Mouse (Mus musculus) forebrain, postnatal 0 days (tissue): ENCODE results near the gene B4gat1. TPM values are rescaled to one million over a fixed set of nuclear protein-coding genes. Genes with fewer than 3 reads are reported as not detected.

Source experiments
- ATAC-seq: fragments of 200-750 bp; cut with Nextera tagmentation; 2 replicates; pipeline ENCODE4 v1.8.0; 2017; ENCODE audit warnings: mild to moderate bottlenecking, moderate library complexity
- DNase-seq: peaks from one replicate; pipeline ENCODE4 v3.0.0-alpha.2; 2015
- H3K27ac ChIP-seq: fragments of 300-500 bp; sonication (generic); 2 replicates; pipeline ENCODE4 v1.5.1; 2014; ENCODE audit warnings: low read depth, mild to moderate bottlenecking, antibody characterized with exemption, low read length, moderate library complexity, mixed read lengths
- H3K27me3 ChIP-seq: fragments of 300-500 bp; sonication (generic); 2 replicates; pipeline ENCODE4 v1.6.1; 2014; ENCODE audit warnings: mild to moderate bottlenecking, low read length, mixed read lengths; ENCODE audit not compliant: insufficient read depth
- H3K36me3 ChIP-seq: fragments of 300-500 bp; sonication (generic); 2 replicates; pipeline ENCODE4 v1.6.1; 2014; ENCODE audit warnings: mild to moderate bottlenecking, moderate library complexity; ENCODE audit not compliant: insufficient read depth
- H3K4me1 ChIP-seq: fragments of 300-500 bp; sonication (generic); 2 replicates; pipeline ENCODE4 v1.6.1; 2014; ENCODE audit warnings: antibody characterized with exemption; ENCODE audit not compliant: insufficient read depth
- H3K4me2 ChIP-seq: fragments of 300-500 bp; sonication (generic); 2 replicates; pipeline ENCODE4 v1.6.1; 2014; ENCODE audit warnings: low read depth, mild to moderate bottlenecking, moderate library complexity
- H3K4me3 ChIP-seq: fragments of 300-500 bp; sonication (generic); 2 replicates; pipeline ENCODE4 v1.5.1; 2014; ENCODE audit warnings: low read depth, low read length, mixed read lengths
- H3K9ac ChIP-seq: fragments of 300-500 bp; sonication (generic); 2 replicates; pipeline ENCODE4 v1.6.1; 2014; ENCODE audit warnings: mild to moderate bottlenecking
- H3K9me3 ChIP-seq: fragments of 300-500 bp; sonication (generic); 2 replicates; pipeline ENCODE4 v1.6.1; 2016; ENCODE audit warnings: low read length
- CTCF ChIP-seq: sonication (generic); IDR thresholded peaks from 2 replicates; pipeline ENCODE4 v1.5.1; 2016; ENCODE audit warnings: antibody characterized with exemption, control low read depth, low read depth
- WGBS: fragments of 180-500 bp; shearing (Covaris S2); extraction: QIAGEN DNeasy Blood & Tissue Kit; methylation state at CpG from one replicate; pipeline ENCODE4 v1.1.7; 2014; 5-methylcytosine and 5-hydroxymethylcytosine counted together
- polyA plus RNA-seq: library from polyadenylated mRNA; unstranded; fragments of >200 nt; fragmentation: Nextera tagmentation; extraction: Ambion mirVana; gene quantifications from 2 replicates; pipeline ENCODE4 v1.2.1, GENCODE M21; 2015
- total RNA-seq: library from RNA; depleted of rRNA; stranded (reverse); fragments of >200 nt; gene quantifications from 2 replicates; pipeline ENCODE4 v1.2.3, GENCODE M21; 2014

The B4gat1 gene
- total and polyA plus RNA-seq, 2 experiments from 2014 or later: 111 to 128 TPM

GRCm38 (mm10) chr19:5058801-5059771 lies 20.5 kb downstream of the B4gat1 start:
- H3K27ac ChIP-seq: no peak overlapping the region
- no peaks in the 10 kb centered on the region for H3K27me3 ChIP-seq
- H3K9ac ChIP-seq: 0 out of 2 replicates have a peak overlapping the region, but pooled peaks have one; percentile 6
- H3K4me3 ChIP-seq: no peak overlapping the region
- no peaks in the 10 kb centered on the region for H3K36me3 ChIP-seq
- TF ChIP-seq CTCF: no peak
- no peaks in the 10 kb centered on the region for H3K4me1 ChIP-seq
- no peak overlapping the region for H3K4me2 ChIP-seq
- no peak for DNase-seq
- peak; percentile 16; the same call in 1 of the 2 replicates for ATAC-seq
- H3K9me3 ChIP-seq: no peaks in the 10 kb centered on the region
- WGBS: 16% methylated on average over 10 of the region's 10 CpGs

GRCm38 (mm10) chr19:5060365-5061330 lies 22.0 kb downstream of the B4gat1 start:
- Histone ChIP-seq H3K9me3 (no peaks in the 10 kb centered on the region), H3K9ac (no peak overlapping the region), H3K4me3 (no peak overlapping the region), H3K27me3 (no peaks in the 10 kb centered on the region), H3K4me1 (no peaks in the 10 kb centered on the region), H3K36me3 (no peaks in the 10 kb centered on the region), H3K4me2 (no peak overlapping the region), H3K27ac (no peak overlapping the region)
- 39% methylated on average over 5 of the region's 5 CpGs for WGBS
- no peak for DNase-seq
- TF ChIP-seq CTCF: no peak
- no peak; the same call in 1 of the 2 replicates for ATAC-seq

- Histone ChIP-seq H3K4me3 (no peak overlapping the region), H3K9ac (no peak overlapping the region), H3K27ac (no peak overlapping the region), H3K4me1 (no peaks in the 10 kb centered on the region), H3K9me3 (no peaks in the 10 kb centered on the region), H3K27me3 (no peaks in the 10 kb centered on the region), H3K36me3 (no peaks in the 10 kb centered on the region), H3K4me2 (no peak overlapping the region)
- ATAC-seq (no peak), DNase-seq (no peak)
- 87% methylated on average over 5 of the region's 5 CpGs for WGBS
- no peak for TF ChIP-seq CTCF
These were observed 23.4 kb downstream of the B4gat1 start for GRCm38 (mm10) chr19:5062041-5062440.

- no peak for TF ChIP-seq CTCF
- DNase-seq (no peak), ATAC-seq (no peak)
- Histone ChIP-seq H3K9ac (no peak overlapping the region), H3K27me3 (no peaks in the 10 kb centered on the region), H3K4me2 (no peak overlapping the region), H3K36me3 (no peaks in the 10 kb centered on the region), H3K9me3 (no peaks in the 10 kb centered on the region), H3K4me1 (peaks cover 2% of the 10 kb centered on the region; the same call in 1 of the 2 replicates), H3K27ac (no peak overlapping the region), H3K4me3 (no peak overlapping the region)
- 88% methylated on average over 6 of the region's 6 CpGs for WGBS
These were observed 23.8 kb downstream of the B4gat1 start for GRCm38 (mm10) chr19:5062446-5062845.

GRCm38 (mm10) chr19:5065104-5065503 lies 26.5 kb downstream of the B4gat1 start:
- Histone ChIP-seq H3K9me3 (no peaks in the 10 kb centered on the region), H3K27me3 (no peaks in the 10 kb centered on the region), H3K4me3 (no peak overlapping the region), H3K4me2 (no peak overlapping the region), H3K27ac (no peak overlapping the region), H3K9ac (no peak overlapping the region), H3K4me1 (peaks cover 4% of the 10 kb centered on the region; the same call in 1 of the 2 replicates), H3K36me3 (no peaks in the 10 kb centered on the region)
- TF ChIP-seq CTCF: no peak
- no peak for ATAC-seq
- DNase-seq: no peak
- 59% methylated on average over 7 of the region's 7 CpGs for WGBS

GRCm38 (mm10) chr19:5067040-5067799 lies 28.6 kb downstream of the B4gat1 start:
- peak; percentile 40 for DNase-seq
- Histone ChIP-seq H3K9me3 (no peaks in the 10 kb centered on the region), H3K4me1 (peaks cover 12% of the 10 kb centered on the region), H3K27me3 (no peaks in the 10 kb centered on the region), H3K27ac (no peak overlapping the region), H3K9ac (peak overlapping the region; percentile 55; the same call in 1 of the 2 replicates), H3K4me3 (peak overlapping the region; percentile 38; the same call in 1 of the 2 replicates), H3K36me3 (no peaks in the 10 kb centered on the region), H3K4me2 (peak overlapping the region; percentile 86)
- 18% methylated on average over 15 of the region's 15 CpGs for WGBS
- no peak for TF ChIP-seq CTCF
- peak; percentile 8; the same call in 1 of the 2 replicates for ATAC-seq
